Mouse (Mus musculus): Measurements from ENCODE around the gene Pnpla6. TPM values are rescaled to one million over a fixed set of nuclear protein-coding genes. Genes with fewer than 3 reads are reported as not detected.

The Pnpla6 gene
- 46.6 and 47.5 TPM in 2 replicates for polyA plus RNA-seq (2011; ENCODE audit: insufficient read depth, insufficient read length, low read depth, missing spikeins)

DNA sequence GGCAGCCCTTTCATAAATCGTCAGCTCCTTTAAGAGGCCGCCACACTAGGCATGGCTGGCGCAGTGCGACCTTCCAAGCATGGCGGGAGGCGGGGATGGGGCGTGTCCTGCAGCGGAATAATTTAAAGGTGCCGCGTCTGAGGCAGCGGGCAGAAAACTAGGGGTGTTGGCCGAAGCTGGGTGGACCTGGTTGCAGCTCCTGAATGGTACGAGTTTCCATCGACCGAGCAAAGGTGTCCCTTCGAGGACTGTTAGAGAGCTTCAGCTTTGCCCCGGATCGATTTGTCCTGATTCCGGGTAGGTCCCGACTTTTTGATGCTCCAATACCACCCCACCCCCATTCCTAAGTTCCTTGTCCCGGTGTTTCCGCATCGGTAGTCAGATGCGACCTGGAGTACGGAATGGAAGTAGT lies at the start of gene Pnpla6:
Gene Pnpla6 (plus strand): TSS at position 125 of the 412 bp plus-strand sequence.
- peaks cover 23% of the 10 kb centered on the region for H3K36me3 ChIP-seq (ENCODE audit: control insufficient read depth, insufficient read depth, low read length, poor library complexity, severe bottlenecking)
- H3K4me1 ChIP-seq (ENCODE audit: control insufficient read depth, insufficient read depth, low read length) = no peaks in the 10 kb centered on the region
- H3K9me3 ChIP-seq (replicated peaks; ENCODE audit: control insufficient read depth, insufficient read depth, low read length, poor library complexity, severe bottlenecking) = no peaks in the 10 kb centered on the region
- TF ChIP-seq CTCF (IDR thresholded peaks at IDR 0.05; ENCODE audit: low read depth, low read length) (no peak), POLR2A (IDR thresholded peaks at IDR 0.05; ENCODE audit: insufficient read depth, low read length) (no peak), EP300 (IDR thresholded peaks at IDR 0.05; ENCODE audit: insufficient read depth, low read depth, low read length) (no peak)
- H3K27me3 ChIP-seq (ENCODE audit: control insufficient read depth, insufficient read depth, low read length, poor library complexity, severe bottlenecking) = no peaks in the 10 kb centered on the region
- H3K9ac ChIP-seq (ENCODE audit: low read depth, poor library complexity, severe bottlenecking) = peak within 1 kb of the TSS; percentile 75
- H3K4me3 ChIP-seq (ENCODE audit: low read depth, low read length) = peak within 1 kb of the TSS; percentile 84
- no peak within 1 kb of the TSS for H3K27ac ChIP-seq (ENCODE audit: insufficient read depth, low read length)

DNA sequence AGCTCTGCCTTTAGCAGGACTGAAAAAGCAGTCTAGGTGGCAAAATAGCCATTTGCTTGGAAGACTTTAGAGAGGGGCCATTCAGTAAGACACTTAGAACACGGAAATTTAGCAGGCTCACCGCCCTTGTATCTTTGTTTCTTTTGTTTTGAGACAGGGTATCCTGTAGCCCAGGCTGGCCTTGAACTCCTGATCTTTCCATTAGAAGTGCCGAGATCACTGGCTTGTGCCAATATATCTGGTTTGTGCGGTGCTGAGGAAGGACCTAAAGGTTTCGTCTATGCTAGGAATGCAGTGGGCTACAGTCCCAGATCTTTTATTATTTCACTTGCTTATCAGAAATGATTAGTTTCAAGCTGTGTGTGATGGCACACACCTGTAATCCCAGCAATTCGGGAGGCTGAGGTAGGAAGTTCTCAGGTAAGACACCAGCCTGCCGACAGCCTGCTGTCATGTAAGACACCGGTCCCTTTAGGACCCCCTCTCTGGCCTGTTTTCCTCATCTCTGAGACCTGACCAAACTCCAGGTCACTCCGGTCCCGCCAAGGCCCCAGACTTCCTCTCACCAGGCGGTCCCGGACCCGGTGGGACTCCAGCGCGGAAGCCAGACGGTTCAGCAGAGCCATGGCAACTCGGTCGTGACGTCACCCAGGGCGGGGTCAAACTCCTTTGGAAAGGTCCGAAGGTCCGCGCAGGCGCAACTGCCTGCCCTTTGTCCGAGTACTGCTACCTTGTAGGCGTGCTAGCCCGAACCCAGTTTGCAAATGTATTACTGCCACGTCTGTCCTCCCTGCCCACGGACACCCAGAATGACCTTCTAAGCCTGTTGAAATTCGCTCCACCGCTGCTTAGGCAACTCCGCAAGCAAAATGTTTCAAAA lies 47.9 kb upstream of the Pnpla6 start, which contains the start of gene Pex11g:
Gene Pex11g (minus strand): TSS at position 675 of the 880 bp plus-strand sequence.
- no peaks in the 10 kb centered on the region for H3K9me3 ChIP-seq (replicated peaks; ENCODE audit: control insufficient read depth, insufficient read depth, low read length, poor library complexity, severe bottlenecking)
- H3K27ac ChIP-seq (ENCODE audit: insufficient read depth, low read length) = no peak within 1 kb of the TSS
- TF ChIP-seq CTCF (IDR thresholded peaks at IDR 0.05; ENCODE audit: low read depth, low read length) = no peak
- 0 out of 2 replicates have a peak, but pooled peaks have one; percentile 37 for TF ChIP-seq EP300 (IDR thresholded peaks at IDR 0.05; ENCODE audit: insufficient read depth, low read depth, low read length)
- peak; percentile 82 for TF ChIP-seq POLR2A (IDR thresholded peaks at IDR 0.05; ENCODE audit: insufficient read depth, low read length)
- H3K36me3 ChIP-seq (ENCODE audit: control insufficient read depth, insufficient read depth, low read length, poor library complexity, severe bottlenecking) = no peaks in the 10 kb centered on the region
- H3K9ac ChIP-seq (ENCODE audit: low read depth, poor library complexity, severe bottlenecking) = peak within 1 kb of the TSS; percentile 69
- no peaks in the 10 kb centered on the region for H3K4me1 ChIP-seq (ENCODE audit: control insufficient read depth, insufficient read depth, low read length)
- no peaks in the 10 kb centered on the region for H3K27me3 ChIP-seq (ENCODE audit: control insufficient read depth, insufficient read depth, low read length, poor library complexity, severe bottlenecking)
- peak within 1 kb of the TSS; percentile 75 for H3K4me3 ChIP-seq (ENCODE audit: low read depth, low read length)

DNA sequence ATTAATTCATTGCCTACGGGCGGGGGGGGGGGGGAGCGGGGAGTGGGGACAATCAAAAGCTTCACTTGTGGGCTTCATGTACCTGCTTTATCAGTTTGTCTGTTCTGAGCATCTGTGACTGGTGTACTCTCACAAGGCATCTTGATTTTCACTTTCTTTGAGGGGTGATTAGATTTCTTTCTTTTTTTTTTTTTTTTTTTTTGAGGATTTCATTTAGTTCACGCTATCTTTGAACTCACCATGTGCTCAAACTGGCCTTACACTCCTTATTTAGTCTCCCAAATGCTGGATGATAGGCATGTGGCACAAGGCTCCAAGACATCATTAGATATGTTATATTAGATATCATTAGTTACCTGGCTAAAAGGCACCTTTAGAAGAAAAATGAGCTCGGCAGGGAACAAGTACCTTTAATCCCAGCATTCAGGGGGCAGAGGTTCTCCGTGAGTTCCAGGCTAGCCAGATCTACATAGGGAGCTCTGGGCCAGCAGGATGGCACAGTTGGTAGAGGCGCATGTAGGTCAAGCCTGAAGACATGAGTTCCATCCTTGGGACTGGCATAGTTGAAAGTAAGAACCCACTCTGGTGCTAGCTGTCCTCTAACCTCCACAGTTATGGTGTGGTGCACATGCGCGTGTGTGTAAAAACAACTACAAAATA lies 47.2 kb upstream of the Pnpla6 start:
- no peaks in the 10 kb centered on the region for H3K36me3 ChIP-seq (ENCODE audit: control insufficient read depth, insufficient read depth, low read length, poor library complexity, severe bottlenecking)
- H3K4me3 ChIP-seq (ENCODE audit: low read depth, low read length) = peak overlapping the region; percentile 75
- peak overlapping the region; percentile 69 for H3K9ac ChIP-seq (ENCODE audit: low read depth, poor library complexity, severe bottlenecking)
- no peaks in the 10 kb centered on the region for H3K9me3 ChIP-seq (replicated peaks; ENCODE audit: control insufficient read depth, insufficient read depth, low read length, poor library complexity, severe bottlenecking)
- no peaks in the 10 kb centered on the region for H3K4me1 ChIP-seq (ENCODE audit: control insufficient read depth, insufficient read depth, low read length)
- no peak overlapping the region for H3K27ac ChIP-seq (ENCODE audit: insufficient read depth, low read length)
- H3K27me3 ChIP-seq (ENCODE audit: control insufficient read depth, insufficient read depth, low read length, poor library complexity, severe bottlenecking) = no peaks in the 10 kb centered on the region
- TF ChIP-seq EP300 (IDR thresholded peaks at IDR 0.05; ENCODE audit: insufficient read depth, low read depth, low read length) (no peak), POLR2A (IDR thresholded peaks at IDR 0.05; ENCODE audit: insufficient read depth, low read length) (no peak), CTCF (IDR thresholded peaks at IDR 0.05; ENCODE audit: low read depth, low read length) (no peak)

DNA sequence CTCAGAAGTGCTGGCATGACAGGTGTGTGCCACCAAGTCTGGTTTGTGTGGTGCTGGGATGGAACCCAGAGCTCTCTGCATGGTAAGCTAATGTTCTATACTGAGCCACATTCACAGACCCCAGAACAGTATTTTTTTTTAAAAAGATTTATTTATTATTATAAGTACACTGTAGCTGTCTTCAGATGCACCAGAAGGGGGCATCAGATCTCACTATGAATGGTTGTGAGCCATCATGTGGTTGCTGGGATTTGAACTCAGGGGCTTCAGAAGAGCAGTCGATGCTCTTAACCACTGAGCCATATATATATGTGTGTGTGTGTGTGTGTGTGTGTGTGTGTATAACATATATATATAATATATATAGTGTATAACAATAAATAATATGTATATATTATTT lies 46.3 kb upstream of the Pnpla6 start:
- H3K36me3 ChIP-seq (ENCODE audit: control insufficient read depth, insufficient read depth, low read length, poor library complexity, severe bottlenecking) = no peaks in the 10 kb centered on the region
- TF ChIP-seq POLR2A (IDR thresholded peaks at IDR 0.05; ENCODE audit: insufficient read depth, low read length) = no peak
- no peak for TF ChIP-seq EP300 (IDR thresholded peaks at IDR 0.05; ENCODE audit: insufficient read depth, low read depth, low read length)
- no peak for TF ChIP-seq CTCF (IDR thresholded peaks at IDR 0.05; ENCODE audit: low read depth, low read length)
- H3K4me3 ChIP-seq (ENCODE audit: low read depth, low read length) = no peak overlapping the region
- H3K27ac ChIP-seq (ENCODE audit: insufficient read depth, low read length) = no peak overlapping the region
- H3K4me1 ChIP-seq (ENCODE audit: control insufficient read depth, insufficient read depth, low read length) = no peaks in the 10 kb centered on the region
- no peak overlapping the region for H3K9ac ChIP-seq (ENCODE audit: low read depth, poor library complexity, severe bottlenecking)
- no peaks in the 10 kb centered on the region for H3K27me3 ChIP-seq (ENCODE audit: control insufficient read depth, insufficient read depth, low read length, poor library complexity, severe bottlenecking)
- H3K9me3 ChIP-seq (replicated peaks; ENCODE audit: control insufficient read depth, insufficient read depth, low read length, poor library complexity, severe bottlenecking) = no peaks in the 10 kb centered on the region

DNA sequence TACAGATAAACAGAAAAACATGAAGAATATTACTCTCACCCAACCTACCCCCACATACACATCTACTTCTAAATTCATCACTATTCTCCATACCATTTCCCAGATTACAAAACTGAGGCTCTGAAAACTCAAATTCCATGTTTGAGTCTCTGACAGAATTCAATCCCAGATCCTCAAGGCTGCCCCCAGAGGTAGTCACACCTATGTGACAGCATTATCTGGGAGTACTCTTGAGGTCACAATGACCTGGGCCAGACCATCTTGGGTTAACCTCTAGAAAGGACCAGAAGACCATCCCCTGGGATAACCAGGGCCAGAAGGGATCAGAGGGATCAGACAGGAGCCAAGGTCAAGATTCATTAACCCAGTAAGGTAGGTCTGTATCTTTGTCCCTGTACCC lies 44.6 kb upstream of the Pnpla6 start, which contains the start of gene Tex45:
Gene Tex45 (plus strand): TSS at position 301 of the 400 bp plus-strand sequence.
- TF ChIP-seq CTCF (IDR thresholded peaks at IDR 0.05; ENCODE audit: low read depth, low read length) = no peak
- no peak for TF ChIP-seq EP300 (IDR thresholded peaks at IDR 0.05; ENCODE audit: insufficient read depth, low read depth, low read length)
- no peak for TF ChIP-seq POLR2A (IDR thresholded peaks at IDR 0.05; ENCODE audit: insufficient read depth, low read length)
- H3K27me3 ChIP-seq (ENCODE audit: control insufficient read depth, insufficient read depth, low read length, poor library complexity, severe bottlenecking) = no peaks in the 10 kb centered on the region
- H3K4me1 ChIP-seq (ENCODE audit: control insufficient read depth, insufficient read depth, low read length) = no peaks in the 10 kb centered on the region
- H3K4me3 ChIP-seq (ENCODE audit: low read depth, low read length) = no peak within 1 kb of the TSS
- no peak within 1 kb of the TSS for H3K27ac ChIP-seq (ENCODE audit: insufficient read depth, low read length)
- H3K9me3 ChIP-seq (replicated peaks; ENCODE audit: control insufficient read depth, insufficient read depth, low read length, poor library complexity, severe bottlenecking) = no peaks in the 10 kb centered on the region
- no peak within 1 kb of the TSS for H3K9ac ChIP-seq (ENCODE audit: low read depth, poor library complexity, severe bottlenecking)
- H3K36me3 ChIP-seq (ENCODE audit: control insufficient read depth, insufficient read depth, low read length, poor library complexity, severe bottlenecking) = no peaks in the 10 kb centered on the region

Measured in ES-Bruce4 (cell line).